Mouse (Mus musculus) midbrain, embryonic 12.5 days (tissue): ENCODE measurements around the gene Olfr658. TPM values are rescaled to one million over a fixed set of nuclear protein-coding genes. Genes with fewer than 3 reads are reported as not detected.
A peak's percentile ranks its signal among the peaks of the same experiment; 100 is the strongest.

ENCODE experiments used
- ATAC-seq: fragments of 200-750 bp; cut with Nextera tagmentation; 2 replicates; pipeline ENCODE4 v1.8.0; 2017; ENCODE audit warnings: low read depth, moderate TSS enrichment, moderate library complexity; ENCODE audit not compliant: low FRiP score
- H3K27ac ChIP-seq: fragments of 300-500 bp; sonication (generic); replicated peaks from 2 replicates; pipeline ENCODE4 v1.5.1; 2016; ENCODE audit warnings: mild to moderate bottlenecking
- H3K27me3 ChIP-seq: fragments of 300-500 bp; sonication (generic); 2 replicates; pipeline ENCODE4 v1.6.1; 2016; ENCODE audit warnings: mild to moderate bottlenecking
- H3K36me3 ChIP-seq: fragments of 300-500 bp; sonication (generic); 2 replicates; pipeline ENCODE4 v1.6.1; 2016
- H3K4me1 ChIP-seq: fragments of 300-500 bp; sonication (generic); 2 replicates; pipeline ENCODE4 v1.6.1; 2016
- H3K4me2 ChIP-seq: fragments of 300-500 bp; sonication (generic); replicated peaks from 2 replicates; pipeline ENCODE4 v1.6.1; 2016; ENCODE audit warnings: mild to moderate bottlenecking, moderate library complexity
- H3K4me3 ChIP-seq: fragments of 300-500 bp; sonication (generic); 2 replicates; pipeline ENCODE4 v1.5.1; 2016; ENCODE audit warnings: mild to moderate bottlenecking
- H3K9ac ChIP-seq: fragments of 300-500 bp; sonication (generic); replicated peaks from 2 replicates; pipeline ENCODE4 v1.6.1; 2016; ENCODE audit warnings: mild to moderate bottlenecking, moderate library complexity
- H3K9me3 ChIP-seq: fragments of 300-500 bp; sonication (generic); 2 replicates; pipeline ENCODE4 v1.6.1; 2016; ENCODE audit warnings: mild to moderate bottlenecking
- WGBS: fragments of 180-500 bp; shearing (Covaris S2); methylation state at CpG from one replicate; pipeline ENCODE4 v1.1.7; 2016; 5-methylcytosine and 5-hydroxymethylcytosine counted together
- polyA plus RNA-seq: library from polyadenylated mRNA; unstranded; fragments of >200 nt; fragmentation: Nextera tagmentation; extraction: Ambion mirVana; gene quantifications from 2 replicates; pipeline ENCODE4 v1.2.1, GENCODE M21; 2016

Olfr658 gene
- polyA plus RNA-seq, result not detected in 2 replicates

DNA sequence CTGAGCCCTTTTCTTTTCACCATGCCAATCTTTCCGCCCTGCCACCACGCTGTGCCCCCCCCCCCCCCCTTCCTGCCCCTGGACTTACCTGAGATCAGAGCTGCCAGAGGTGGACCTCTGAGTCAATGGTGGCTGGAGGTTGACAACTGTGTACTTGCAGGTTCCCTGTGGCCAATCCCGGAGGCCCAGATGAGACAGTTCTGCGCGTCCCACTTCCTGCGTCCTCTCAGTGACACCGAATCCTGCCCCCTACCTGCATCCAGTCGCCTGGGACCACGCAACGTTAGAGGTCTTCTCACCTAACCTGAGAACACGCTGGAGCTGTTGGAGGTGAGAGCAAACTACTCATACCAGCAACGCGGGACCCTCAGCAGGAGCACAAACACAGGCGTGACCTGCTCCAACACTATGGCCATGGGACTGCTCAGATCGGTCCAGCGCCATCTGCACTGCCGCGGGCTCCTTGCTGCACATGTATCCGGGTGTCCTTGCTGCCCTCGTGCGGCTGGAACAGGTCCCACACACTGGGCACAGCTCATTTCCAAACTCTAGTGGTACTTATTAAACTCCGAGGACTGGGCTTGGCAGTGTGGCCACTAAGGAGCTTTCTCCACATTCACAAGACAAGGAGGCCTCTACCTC lies at the start of gene Olfr658:
Gene Olfr658 (minus strand): TSS at position 465 of the 642 bp plus-strand sequence.
- peak within 1 kb of the TSS; percentile 55 for H3K4me2 ChIP-seq
- no peaks in the 10 kb centered on the region for H3K36me3 ChIP-seq
- no peaks in the 10 kb centered on the region for H3K4me1 ChIP-seq
- 23% methylated on average over 21 of the region's 22 CpGs for WGBS
- H3K9me3 ChIP-seq, result no peaks in the 10 kb centered on the region
- H3K4me3 ChIP-seq, result peak within 1 kb of the TSS; percentile 35
- no peak within 1 kb of the TSS for H3K27ac ChIP-seq
- H3K27me3 ChIP-seq, result no peaks in the 10 kb centered on the region
- ATAC-seq, result peak; percentile 98
- no peak within 1 kb of the TSS for H3K9ac ChIP-seq

DNA sequence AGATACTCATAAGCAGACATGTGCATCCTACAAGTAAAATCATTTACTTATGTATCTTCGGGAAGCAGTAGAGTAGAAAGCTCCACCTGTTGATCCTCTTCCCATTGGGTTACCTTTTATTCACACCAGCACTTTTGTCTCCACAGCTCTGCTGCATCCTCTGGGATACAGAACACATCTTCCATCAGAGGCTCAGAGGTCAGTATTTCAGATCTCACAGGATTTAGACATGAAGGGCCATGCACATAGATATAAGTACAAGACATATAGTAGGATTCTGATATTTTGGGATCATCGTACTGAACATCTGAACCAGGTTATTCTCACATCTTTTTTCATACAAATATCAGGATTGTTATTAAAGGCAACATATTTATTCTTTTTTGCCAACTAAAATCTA lies 39.1 kb upstream of the Olfr658 start, which contains the start of gene Olfr661:
Gene Olfr661 (plus strand): TSS at position 301 of the 400 bp plus-strand sequence.
- Histone ChIP-seq H3K27ac (no peak within 1 kb of the TSS), H3K36me3 (no peaks in the 10 kb centered on the region), H3K9me3 (no peaks in the 10 kb centered on the region), H3K4me2 (no peak within 1 kb of the TSS), H3K9ac (no peak within 1 kb of the TSS), H3K27me3 (no peaks in the 10 kb centered on the region), H3K4me1 (no peaks in the 10 kb centered on the region), H3K4me3 (no peak within 1 kb of the TSS)
- WGBS, result 90% methylated on average over 2 of the region's 2 CpGs
- no peak for ATAC-seq

DNA sequence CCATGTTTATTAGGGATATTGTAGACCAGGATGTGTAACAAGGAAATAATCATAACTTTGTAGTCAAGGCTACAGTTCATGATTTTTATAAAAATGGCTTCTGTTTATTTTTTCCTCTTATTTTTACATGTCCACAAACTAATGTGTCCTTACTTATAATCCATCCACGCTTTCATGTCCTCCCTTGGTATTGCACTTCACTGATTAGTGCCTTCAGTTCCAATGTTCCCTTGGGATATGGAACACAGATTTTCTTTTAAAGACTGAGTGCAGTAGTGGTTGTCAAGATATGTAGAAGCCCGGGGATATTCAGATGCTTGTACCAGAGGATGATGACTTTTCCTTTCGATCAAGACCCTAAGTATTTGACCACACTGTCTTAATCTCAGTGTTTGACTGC lies 19.3 kb upstream of the Olfr658 start, which contains the start of gene Olfr659:
Gene Olfr659 (plus strand): TSS at position 301 of the 400 bp plus-strand sequence.
- H3K36me3 ChIP-seq, result no peaks in the 10 kb centered on the region

DNA sequence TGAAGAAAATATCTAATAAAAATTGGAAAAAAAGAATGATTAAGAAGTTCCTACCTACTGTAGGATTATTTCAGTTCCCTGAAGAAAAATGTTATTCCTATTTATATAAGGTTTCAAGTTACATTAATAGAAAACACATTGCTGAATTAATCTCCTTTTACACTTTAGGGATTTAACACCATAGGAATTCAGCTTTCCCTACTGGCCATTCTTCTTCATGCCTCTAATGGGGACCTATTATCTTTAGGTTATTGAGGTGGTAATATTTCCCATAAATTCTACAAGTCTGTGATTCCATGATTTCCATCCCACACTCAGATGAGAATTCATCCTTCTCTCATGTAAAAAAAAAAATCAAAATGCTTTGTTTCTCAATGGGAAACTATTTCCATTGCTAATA lies 22.6 kb downstream of the Olfr658 start, which contains the start of gene Olfr657:
Gene Olfr657 (plus strand): TSS at position 301 of the 400 bp plus-strand sequence.
- Histone ChIP-seq H3K4me2 (no peak within 1 kb of the TSS), H3K4me3 (no peak within 1 kb of the TSS), H3K9ac (no peak within 1 kb of the TSS), H3K9me3 (no peaks in the 10 kb centered on the region), H3K4me1 (no peaks in the 10 kb centered on the region), H3K36me3 (no peaks in the 10 kb centered on the region), H3K27me3 (no peaks in the 10 kb centered on the region), H3K27ac (no peak within 1 kb of the TSS)
- no peak for ATAC-seq

More for the DNA sequence above, 19.3 kb upstream of the Olfr658 start, which contains the start of gene Olfr659:
- no peaks in the 10 kb centered on the region for H3K9me3 ChIP-seq
- no peaks in the 10 kb centered on the region for H3K4me1 ChIP-seq
- H3K4me3 ChIP-seq, result no peak within 1 kb of the TSS
- no peak within 1 kb of the TSS for H3K9ac ChIP-seq
- H3K4me2 ChIP-seq, result no peak within 1 kb of the TSS
- no peak within 1 kb of the TSS for H3K27ac ChIP-seq
- no peak for ATAC-seq
- H3K27me3 ChIP-seq, result no peaks in the 10 kb centered on the region
- 84% methylated on average over 3 of the region's 3 CpGs for whole genome bisulfite sequencing

GRCm38 (mm10) chr7:104613655-104614054 lies 33.5 kb downstream of the Olfr658 start, which contains the start of gene Olfr656:
TSS of gene Olfr656 (plus strand) at chr7:104613955.
- Histone ChIP-seq H3K4me3 (no peak within 1 kb of the TSS), H3K9ac (no peak within 1 kb of the TSS), H3K27ac (no peak within 1 kb of the TSS), H3K4me1 (no peaks in the 10 kb centered on the region), H3K36me3 (no peaks in the 10 kb centered on the region), H3K27me3 (no peaks in the 10 kb centered on the region), H3K9me3 (no peaks in the 10 kb centered on the region), H3K4me2 (no peak within 1 kb of the TSS)
- WGBS, result 66% methylated on average over 4 of the region's 4 CpGs
- ATAC-seq, result no peak

DNA sequence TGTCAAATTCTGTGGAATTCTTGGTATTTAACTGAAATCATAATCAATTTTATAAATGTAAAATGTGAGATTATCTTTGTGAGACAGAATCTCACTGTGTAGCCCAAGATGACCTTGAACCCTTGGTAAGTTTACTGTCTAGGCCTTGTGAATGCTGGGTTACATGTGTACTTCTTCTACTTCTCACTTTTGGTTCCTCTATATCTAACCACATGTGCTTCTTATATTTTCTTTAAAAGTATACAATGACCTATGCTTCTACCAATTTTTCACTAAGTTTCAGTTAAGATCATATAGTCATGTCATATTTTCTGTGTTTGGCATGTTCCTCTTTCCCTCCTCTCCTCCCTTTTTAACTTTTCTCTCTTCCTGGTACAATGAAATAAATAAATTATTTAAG lies 42.4 kb downstream of the Olfr658 start:
- no peak overlapping the region for H3K27ac ChIP-seq
- ATAC-seq, result no peak
- H3K9me3 ChIP-seq, result no peaks in the 10 kb centered on the region
- H3K9ac ChIP-seq, result no peak overlapping the region
- H3K27me3 ChIP-seq, result no peaks in the 10 kb centered on the region
- no peaks in the 10 kb centered on the region for H3K4me1 ChIP-seq
- H3K36me3 ChIP-seq, result no peaks in the 10 kb centered on the region
- no peak overlapping the region for H3K4me3 ChIP-seq
- no peak overlapping the region for H3K4me2 ChIP-seq

- H3K27ac ChIP-seq, result no peak overlapping the region
- no peaks in the 10 kb centered on the region for H3K27me3 ChIP-seq
- no peak for ATAC-seq
- no peaks in the 10 kb centered on the region for H3K36me3 ChIP-seq
- no peaks in the 10 kb centered on the region for H3K4me1 ChIP-seq
- 3% methylated on average over 3 of the region's 3 CpGs for WGBS
- H3K4me3 ChIP-seq, result no peak overlapping the region
- no peaks in the 10 kb centered on the region for H3K9me3 ChIP-seq
- no peak overlapping the region for H3K9ac ChIP-seq
- H3K4me2 ChIP-seq, result no peak overlapping the region
These were observed 43.9 kb downstream of the Olfr658 start for GRCm38 (mm10) chr7:104603173-104603572.

DNA sequence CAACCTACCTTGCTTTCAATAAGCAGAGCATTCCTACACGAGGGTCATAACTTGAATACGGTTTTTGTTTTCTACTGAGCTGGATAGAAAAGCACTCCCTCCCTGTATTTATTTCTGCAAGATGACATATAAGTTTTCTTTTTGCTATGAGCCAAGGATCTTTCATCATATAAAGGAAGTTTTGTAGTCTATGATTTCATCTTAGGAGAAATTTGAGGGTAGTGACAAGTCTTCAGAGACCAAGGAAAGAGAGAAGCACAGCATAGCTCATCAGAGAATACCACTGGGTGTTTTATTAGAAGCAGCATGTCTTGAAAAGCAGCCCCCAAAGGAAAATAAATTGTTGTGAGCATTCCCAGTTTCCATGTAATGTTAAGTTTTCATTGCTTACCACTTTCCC lies 45.4 kb downstream of the Olfr658 start, which contains the start of gene Olfr655:
Gene Olfr655 (minus strand): TSS at position 101 of the 400 bp plus-strand sequence.
- Histone ChIP-seq H3K4me2 (no peak within 1 kb of the TSS), H3K27me3 (no peaks in the 10 kb centered on the region), H3K9me3 (no peaks in the 10 kb centered on the region), H3K9ac (no peak within 1 kb of the TSS), H3K36me3 (no peaks in the 10 kb centered on the region), H3K4me3 (no peak within 1 kb of the TSS), H3K4me1 (no peaks in the 10 kb centered on the region), H3K27ac (no peak within 1 kb of the TSS)
- WGBS, result 89% methylated on average over 2 of the region's 2 CpGs
- no peak for ATAC-seq

Other genes starting within 250 kb of the Olfr658 start
- gene Trim30c, start 246.5 kb downstream of the Olfr658 start, polyA plus RNA-seq, result 0.13 TPM in 1 of 2 replicates, not detected in the other
- 0.56 and 0.94 TPM in 2 replicates for gene Trim30a, start 182.1 kb downstream of the Olfr658 start, polyA plus RNA-seq
- gene Trim30d, start 139.5 kb downstream of the Olfr658 start, polyA plus RNA-seq, result 0.30 and 0.42 TPM in 2 replicates
- not detected in 2 replicates for gene Olfr651, start 97.2 kb downstream of the Olfr658 start, polyA plus RNA-seq
- not detected in 2 replicates for gene Olfr652, start 86.4 kb downstream of the Olfr658 start, polyA plus RNA-seq
- gene Olfr653, start 70.0 kb downstream of the Olfr658 start, polyA plus RNA-seq, result 0.17 TPM in 1 of 2 replicates, not detected in the other
- not detected in 2 replicates for gene Olfr654, start 60.3 kb downstream of the Olfr658 start, polyA plus RNA-seq
- not detected in 2 replicates for gene Olfr655, start 45.5 kb downstream of the Olfr658 start, polyA plus RNA-seq
- not detected in 2 replicates for gene Olfr656, start 33.4 kb downstream of the Olfr658 start, polyA plus RNA-seq
- not detected in 2 replicates for gene Olfr657, start 22.5 kb downstream of the Olfr658 start, polyA plus RNA-seq
- not detected in 2 replicates for gene Olfr659, start 19.4 kb upstream of the Olfr658 start, polyA plus RNA-seq
- gene Olfr661, start 39.2 kb upstream of the Olfr658 start, polyA plus RNA-seq, result not detected in 2 replicates
- not detected in 2 replicates for gene Usp17le, start 130.2 kb upstream of the Olfr658 start, polyA plus RNA-seq
- not detected in 2 replicates for gene Usp17lb, start 195.3 kb upstream of the Olfr658 start, polyA plus RNA-seq
- gene Usp17la, start 209.7 kb upstream of the Olfr658 start, polyA plus RNA-seq, result not detected in 2 replicates
- gene Olfr665, start 230.7 kb upstream of the Olfr658 start, polyA plus RNA-seq, result not detected in 2 replicates
- not detected in 2 replicates for gene Olfr666, start 248.6 kb upstream of the Olfr658 start, polyA plus RNA-seq